Mouse (Mus musculus) heart, embryonic 12.5 days (tissue): ENCODE data around the gene Marc1. TPM values are rescaled to one million over a fixed set of nuclear protein-coding genes. Genes with fewer than 3 reads are reported as not detected.

Source experiments
- ATAC-seq: fragments of 200-750 bp; cut with Nextera tagmentation; 2 replicates; pipeline ENCODE4 v1.8.0; 2017; ENCODE audit warnings: moderate TSS enrichment, moderate library complexity; ENCODE audit not compliant: insufficient number of reproducible peaks, low FRiP score
- H3K27ac ChIP-seq: fragments of 300-500 bp; sonication (generic); 2 replicates; pipeline ENCODE4 v1.5.1; 2016; ENCODE audit warnings: mild to moderate bottlenecking, moderate library complexity; ENCODE audit not compliant: poor library complexity, severe bottlenecking
- H3K27me3 ChIP-seq: fragments of 300-500 bp; sonication (generic); replicated peaks from 2 replicates; pipeline ENCODE4 v1.6.1; 2016; ENCODE audit warnings: mild to moderate bottlenecking, moderate library complexity
- H3K36me3 ChIP-seq: fragments of 300-500 bp; sonication (generic); 2 replicates; pipeline ENCODE4 v1.6.1; 2016; ENCODE audit warnings: mild to moderate bottlenecking, moderate library complexity
- H3K4me1 ChIP-seq: fragments of 300-500 bp; sonication (generic); replicated peaks from 2 replicates; pipeline ENCODE4 v1.6.1; 2016; ENCODE audit warnings: mild to moderate bottlenecking
- H3K4me2 ChIP-seq: fragments of 300-500 bp; sonication (generic); 2 replicates; pipeline ENCODE4 v1.6.1; 2016; ENCODE audit warnings: mild to moderate bottlenecking, moderate library complexity
- H3K4me3 ChIP-seq: fragments of 300-500 bp; sonication (generic); 2 replicates; pipeline ENCODE4 v1.5.1; 2016; ENCODE audit warnings: mild to moderate bottlenecking
- H3K9ac ChIP-seq: fragments of 300-500 bp; sonication (generic); 2 replicates; pipeline ENCODE4 v1.6.1; 2016; ENCODE audit warnings: mild to moderate bottlenecking, moderate library complexity
- H3K9me3 ChIP-seq: fragments of 300-500 bp; sonication (generic); replicated peaks from 2 replicates; pipeline ENCODE4 v1.6.1; 2016; ENCODE audit warnings: mild to moderate bottlenecking, moderate library complexity
- WGBS: fragments of 180-500 bp; shearing (Covaris S2); methylation state at CpG from one replicate; pipeline ENCODE4 v1.1.7; 2016; 5-methylcytosine and 5-hydroxymethylcytosine counted together
- microRNA counts: library from miRNA; unstranded; fragments of <30 nt; microRNA quantifications from one replicate; lab custom pipeline; 2017
- microRNA-seq: library from miRNA; unstranded; fragments of <30 nt; microRNA quantifications from one replicate; pipeline ENCODE4, GENCODE M21; 2017
- polyA plus RNA-seq: library from polyadenylated mRNA; unstranded; fragments of >200 nt; fragmentation: Nextera tagmentation; extraction: Ambion mirVana; gene quantifications from 2 replicates; pipeline ENCODE4 v1.2.1, GENCODE M21; 2016

The Marc1 gene
- polyA plus RNA-seq, 1 experiment from 2014 or later, result 0.24 TPM

GRCm38 (mm10) chr1:184752671-184753070 lies 58.4 kb downstream of the Marc1 start:
- Histone ChIP-seq H3K36me3 (no peaks in the 10 kb centered on the region), H3K9ac (no peak overlapping the region), H3K27me3 (no peaks in the 10 kb centered on the region), H3K4me3 (no peak overlapping the region), H3K4me2 (no peak overlapping the region), H3K9me3 (no peaks in the 10 kb centered on the region), H3K4me1 (peaks cover 10% of the 10 kb centered on the region), H3K27ac (no peak overlapping the region)
- ATAC-seq, result no peak
- 80% methylated on average over 5 of the region's 5 CpGs for WGBS

DNA sequence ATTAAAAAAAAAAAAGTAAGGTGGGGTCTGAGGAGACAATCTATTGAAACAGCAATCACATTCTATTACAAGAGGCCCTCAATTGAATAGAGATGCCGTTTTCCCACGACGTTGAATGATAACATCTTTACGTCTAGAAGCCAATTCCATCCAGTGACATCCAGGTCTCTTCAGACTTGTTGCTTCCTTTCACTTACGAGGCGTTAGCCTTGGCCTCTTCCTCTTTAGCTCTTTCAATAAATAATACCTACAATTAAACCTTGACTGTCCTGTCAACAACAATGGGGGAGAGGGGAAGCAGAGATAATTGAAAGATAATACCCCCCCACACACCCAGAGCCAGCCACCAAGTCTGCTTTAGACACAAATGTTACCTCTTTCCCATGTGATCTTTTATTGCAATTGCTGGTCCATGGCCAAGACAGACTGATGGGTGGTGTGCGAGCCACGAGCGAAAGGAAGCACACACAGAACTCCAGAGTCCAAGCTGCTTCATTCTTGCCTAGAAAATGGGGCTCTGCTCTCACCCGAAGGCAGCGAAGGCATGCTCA lies 60.9 kb downstream of the Marc1 start:
- Histone ChIP-seq H3K27ac (no peak overlapping the region), H3K4me3 (no peak overlapping the region), H3K4me1 (peaks cover 3% of the 10 kb centered on the region; the same call in 1 of the 2 replicates), H3K9me3 (no peaks in the 10 kb centered on the region), H3K27me3 (no peaks in the 10 kb centered on the region), H3K4me2 (no peak overlapping the region), H3K36me3 (no peaks in the 10 kb centered on the region), H3K9ac (no peak overlapping the region)
- no peak for ATAC-seq
- WGBS, result 71% methylated on average over 11 of the region's 11 CpGs

DNA sequence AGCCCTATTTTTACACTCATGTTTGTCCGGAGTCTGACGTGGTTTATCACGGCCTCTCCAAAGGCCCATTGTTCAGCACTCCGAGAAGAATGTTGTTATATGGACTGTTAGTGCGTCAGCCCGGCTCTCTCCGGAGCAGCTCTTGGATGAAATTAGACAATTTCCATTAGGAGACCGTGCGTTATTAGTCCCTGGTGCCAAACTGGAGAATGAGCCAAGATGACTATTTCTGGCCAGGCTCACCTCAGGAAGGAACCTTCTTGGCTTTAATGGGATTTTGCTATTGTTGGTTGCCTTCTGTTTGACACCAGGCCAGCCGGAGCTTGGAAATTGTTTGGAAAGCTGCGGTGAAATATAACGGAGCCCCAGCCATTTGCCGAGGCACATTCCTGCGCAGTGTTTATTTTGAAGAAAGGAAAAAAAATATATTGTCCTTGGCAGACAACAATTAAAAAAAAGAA lies 62.4 kb downstream of the Marc1 start:
- no peak overlapping the region for H3K4me3 ChIP-seq
- peaks cover 8% of the 10 kb centered on the region for H3K4me1 ChIP-seq
- H3K36me3 ChIP-seq, result no peaks in the 10 kb centered on the region
- peak overlapping the region; percentile 30 for H3K4me2 ChIP-seq
- ATAC-seq, result peak; percentile 66
- H3K27me3 ChIP-seq, result no peaks in the 10 kb centered on the region
- H3K9me3 ChIP-seq, result no peaks in the 10 kb centered on the region
- no peak overlapping the region for H3K9ac ChIP-seq
- WGBS, result 47% methylated on average over 14 of the region's 14 CpGs
- H3K27ac ChIP-seq, result no peak overlapping the region; the same call in 1 of the 2 replicates

GRCm38 (mm10) chr1:184737876-184738479 lies 73.1 kb downstream of the Marc1 start:
- Histone ChIP-seq H3K27me3 (peaks cover 42% of the 10 kb centered on the region), H3K4me2 (no peak overlapping the region)
- 0 out of 2 replicates have a peak, but pooled peaks have one; percentile 59 for ATAC-seq

DNA sequence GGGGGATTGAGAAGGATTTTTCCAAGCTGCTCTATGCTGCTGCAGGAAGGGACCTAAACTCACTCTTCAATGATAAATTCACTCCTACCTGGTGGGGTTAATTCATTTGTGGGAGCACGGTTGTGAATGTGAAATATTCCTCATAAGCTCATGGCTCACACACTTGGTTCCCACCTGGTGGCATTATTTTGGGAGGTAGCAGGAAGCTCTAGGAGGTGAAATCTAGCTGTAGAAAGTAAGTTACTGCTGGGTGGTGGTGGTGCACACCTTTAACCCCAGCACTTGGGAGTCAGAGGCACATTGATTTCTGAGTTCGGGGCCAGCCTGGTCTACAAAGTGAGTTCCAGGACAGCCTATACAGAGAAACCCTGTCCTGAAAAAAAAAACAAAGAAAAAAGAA lies 73.9 kb downstream of the Marc1 start:
- 26% methylated on average over 2 of the region's 2 CpGs for WGBS
- H3K9ac ChIP-seq, result no peak overlapping the region

More at GRCm38 (mm10) chr1:184737876-184738479, 73.1 kb downstream of the Marc1 start:
- H3K4me1 ChIP-seq, result peaks cover 11% of the 10 kb centered on the region
- H3K27ac ChIP-seq, result no peak overlapping the region
- WGBS, result 4% methylated on average over 14 of the region's 14 CpGs
- H3K36me3 ChIP-seq, result no peaks in the 10 kb centered on the region
- no peak overlapping the region for H3K9ac ChIP-seq
- no peaks in the 10 kb centered on the region for H3K9me3 ChIP-seq
- H3K4me3 ChIP-seq, result no peak overlapping the region

More for the DNA sequence above, 73.9 kb downstream of the Marc1 start:
- Histone ChIP-seq H3K27ac (no peak overlapping the region), H3K27me3 (peaks cover 47% of the 10 kb centered on the region), H3K36me3 (no peaks in the 10 kb centered on the region), H3K4me2 (no peak overlapping the region), H3K9me3 (no peaks in the 10 kb centered on the region), H3K4me3 (no peak overlapping the region), H3K4me1 (peaks cover 16% of the 10 kb centered on the region)
- ATAC-seq, result no peak

MicroRNAs within 50 kb of the gene (microRNA counts, 519-probe panel; counts per million panel counts)
- microRNA mmu-miR-1981 (lab: Ali Mortazavi, UCI), result not detected

Small RNA genes within 50 kb of the gene (microRNA-seq; reads per million reads assigned to microRNA genes)
- gene Mir1981, result 159 reads per million, percentile 59 among the genes with 10 or more reads in this experiment

Other genes with a start within 250 kb of the Marc1 start
- 8.7 and 8.8 TPM in 2 replicates for gene Hlx, start 78.7 kb downstream of the Marc1 start, polyA plus RNA-seq
- 92.5 and 95.8 TPM in 2 replicates for gene Marc2, start 35.1 kb upstream of the Marc1 start, polyA plus RNA-seq
- 0.51 and 0.60 TPM in 2 replicates for gene C130074G19Rik, start 71.9 kb upstream of the Marc1 start, polyA plus RNA-seq
- 2.1 and 2.2 TPM in 2 replicates for gene Mark1, start 188.3 kb upstream of the Marc1 start, polyA plus RNA-seq